Mouse (Mus musculus) liver, adult (tissue): ENCODE results near the gene Angptl8.
A peak's percentile ranks its signal among the peaks of the same experiment; 100 is the strongest.

Experiments used
- GATA4 ChIP-seq: IDR thresholded peaks from 2 replicates; pipeline ENCODE4 v1.6.1; 2014; ENCODE audit warnings: mild to moderate bottlenecking, low read length; ENCODE audit not compliant: insufficient replicate concordance

The Angptl8 gene

DNA sequence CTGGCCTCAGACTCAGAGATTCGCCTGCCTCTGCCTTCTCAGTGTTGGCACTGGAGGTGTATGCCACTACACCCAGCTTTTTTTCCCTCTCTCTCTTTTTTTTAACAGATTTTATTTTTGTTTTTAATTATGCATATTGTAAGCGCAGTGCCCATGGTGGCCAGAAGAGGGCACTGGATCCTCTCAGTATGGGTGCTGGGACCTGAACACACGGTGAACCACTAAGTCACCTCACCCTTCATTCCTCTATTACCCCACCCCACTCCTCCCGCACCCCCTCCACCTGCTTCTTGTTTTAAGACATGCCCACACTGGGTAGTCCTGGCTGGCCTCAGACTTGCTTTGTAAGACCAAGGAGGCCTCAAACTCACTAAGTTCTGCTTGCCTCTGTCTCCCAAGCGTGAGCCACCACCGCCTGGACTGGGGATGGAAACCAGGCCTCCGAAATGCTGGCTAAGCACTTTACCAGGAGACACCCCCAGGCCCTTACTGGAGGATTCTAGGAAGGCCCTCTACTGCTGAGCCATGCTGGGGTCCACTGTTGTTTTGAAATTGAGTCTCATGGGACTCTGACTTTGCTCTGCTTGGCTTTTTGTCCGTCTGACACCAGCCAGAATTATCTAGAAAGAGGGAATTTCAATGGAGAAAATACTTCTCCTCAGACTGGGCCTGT, 4.9 kb downstream of the Angptl8 start:
- TF ChIP-seq GATA4, result no peak

GRCm38 (mm10) chr9:21841340-21841739, 6.0 kb downstream of the Angptl8 start:
- TF ChIP-seq GATA4, result no peak

GRCm38 (mm10) chr9:21842391-21842790, 7.1 kb downstream of the Angptl8 start:
- no peak for TF ChIP-seq GATA4

DNA sequence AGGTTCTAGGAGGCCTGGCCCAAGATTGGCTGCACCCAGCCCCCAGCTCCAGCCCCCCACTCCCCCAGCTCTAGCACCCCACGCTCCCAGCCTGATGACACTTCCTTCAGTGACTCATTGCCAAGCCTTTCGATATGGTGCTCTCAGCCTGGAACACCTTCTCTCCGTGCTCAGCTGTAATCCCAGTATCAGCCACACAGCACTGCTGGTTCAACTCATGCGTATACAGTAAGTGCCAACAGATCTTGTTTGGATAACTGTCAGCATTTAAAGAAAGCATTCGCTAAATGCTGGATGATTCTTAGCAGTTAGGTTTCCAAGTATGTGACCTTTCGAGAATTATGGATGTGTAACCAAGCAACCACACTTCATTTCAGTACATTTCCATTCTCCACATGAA, 7.8 kb downstream of the Angptl8 start:
- no peak for TF ChIP-seq GATA4

GRCm38 (mm10) chr9:21845381-21846080, 10.2 kb downstream of the Angptl8 start:
- no peak for TF ChIP-seq GATA4

- 0 out of 2 replicates have a peak, but pooled peaks have one; percentile 27 for TF ChIP-seq GATA4
Measured at GRCm38 (mm10) chr9:21846755-21847341, 11.5 kb downstream of the Angptl8 start.

DNA sequence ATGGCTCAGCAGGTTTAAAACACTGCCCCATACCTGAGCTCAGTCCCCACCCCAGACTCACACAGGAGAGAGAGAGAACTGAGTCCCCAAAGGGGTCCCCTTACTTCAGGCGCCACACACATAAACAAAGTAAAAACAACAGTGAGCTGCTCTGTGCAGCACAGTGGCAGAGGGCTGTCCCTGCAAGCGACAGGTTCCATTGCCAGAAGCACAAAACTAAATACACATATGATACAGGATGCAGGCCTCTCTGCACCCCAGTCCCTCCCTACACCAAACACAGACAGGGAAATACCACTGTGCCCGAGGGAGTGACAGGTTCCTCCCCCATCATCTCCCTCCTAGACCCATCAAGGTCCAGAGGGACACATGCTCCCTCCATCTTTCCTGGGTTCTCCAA, 12.1 kb downstream of the Angptl8 start:
- no peak for TF ChIP-seq GATA4

DNA sequence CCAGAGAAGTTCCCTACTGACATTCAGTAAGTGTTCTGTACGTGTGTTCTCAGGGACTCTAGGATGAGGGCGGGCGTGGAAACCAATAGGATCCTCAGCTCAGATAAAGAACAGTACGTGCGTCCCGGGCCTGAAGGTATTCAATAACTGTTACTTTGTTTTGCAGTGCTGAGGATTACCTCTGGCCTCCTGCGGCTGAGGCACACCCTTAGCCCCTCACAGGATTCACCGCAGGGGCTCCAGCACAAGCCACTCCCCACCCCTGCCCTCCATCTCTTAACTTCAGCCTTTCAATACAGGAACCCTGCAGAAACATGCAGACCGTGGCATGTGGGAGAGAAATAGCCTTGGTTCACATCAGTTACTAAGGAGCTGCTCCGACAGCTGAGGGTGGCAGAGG, 12.6 kb downstream of the Angptl8 start:
- no peak for TF ChIP-seq GATA4

GRCm38 (mm10) chr9:21849691-21850677, 14.7 kb downstream of the Angptl8 start:
- TF ChIP-seq GATA4, result no peak

- no peak for TF ChIP-seq GATA4
Measured at GRCm38 (mm10) chr9:21851084-21851483, 15.8 kb downstream of the Angptl8 start.

DNA sequence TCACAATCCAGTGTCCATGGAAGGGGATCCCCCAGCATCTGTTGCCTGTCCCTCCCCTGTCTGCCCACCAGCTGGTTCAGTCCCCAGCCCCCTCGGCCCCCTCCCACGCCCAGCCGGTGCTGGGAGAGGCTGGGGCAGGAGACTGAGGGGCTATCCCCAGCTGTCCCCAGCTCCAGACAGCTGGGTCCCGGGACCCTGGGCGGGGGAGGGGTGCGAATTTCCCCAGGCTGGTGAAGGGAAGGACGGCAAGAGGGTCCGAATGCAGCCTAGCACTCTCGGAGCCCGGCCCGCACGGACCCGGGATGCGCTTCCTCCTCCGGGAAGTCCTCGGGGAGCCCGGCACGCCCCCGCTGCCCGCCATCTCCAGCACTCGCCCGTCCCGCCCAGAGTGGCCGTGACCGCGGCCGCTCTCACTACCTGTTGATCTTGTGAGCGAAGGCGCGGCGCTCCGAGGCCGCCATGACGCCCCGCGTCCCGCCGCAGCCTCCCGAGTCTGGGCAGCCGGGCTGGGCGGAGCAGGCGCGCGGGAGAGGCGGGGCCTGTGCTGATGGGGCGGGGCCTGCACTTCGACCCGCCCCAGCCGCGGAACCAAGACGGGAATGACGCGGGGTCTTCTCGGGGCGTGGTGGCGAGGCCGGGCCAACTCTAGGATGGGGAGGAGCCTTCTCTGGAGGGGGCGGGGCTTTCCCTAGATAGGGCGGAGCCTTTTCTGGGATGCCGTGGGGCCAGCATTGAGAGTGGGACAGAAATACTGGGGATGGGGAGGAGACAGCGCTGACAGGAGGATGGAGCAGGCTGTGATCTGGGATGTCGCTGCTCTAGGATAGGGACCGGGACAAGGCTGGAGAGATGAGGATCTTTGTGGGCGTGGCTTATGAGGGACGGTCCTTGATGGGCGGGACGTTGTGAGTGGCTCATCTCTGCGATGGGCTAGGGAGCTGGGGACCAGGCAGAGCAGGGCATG, 17.1 kb downstream of the Angptl8 start, which contains the start of gene Dock6:
Gene Dock6, minus strand, starts transcription at position 508 of the 964 bp plus-strand sequence.
- TF ChIP-seq GATA4, result no peak

DNA sequence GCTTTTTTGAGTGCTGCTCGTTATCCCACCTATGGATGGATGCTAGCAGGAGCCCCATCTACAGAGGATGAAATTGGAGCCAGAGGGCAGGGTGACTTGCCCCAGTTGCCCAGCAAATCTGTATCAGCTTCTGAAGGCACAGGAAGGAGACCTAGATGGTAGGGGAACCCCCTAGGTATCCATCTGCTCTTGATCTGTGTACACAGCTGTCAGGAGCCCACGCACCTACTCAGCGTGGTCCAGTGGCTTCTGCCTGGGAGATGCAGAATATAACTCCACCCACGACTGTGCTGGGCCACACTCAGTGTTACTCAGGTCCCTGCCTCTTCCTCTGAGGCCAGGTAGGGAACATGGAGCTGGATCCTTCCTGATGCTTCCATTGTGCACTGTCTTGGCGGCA, 18.7 kb downstream of the Angptl8 start:
- no peak for TF ChIP-seq GATA4

DNA sequence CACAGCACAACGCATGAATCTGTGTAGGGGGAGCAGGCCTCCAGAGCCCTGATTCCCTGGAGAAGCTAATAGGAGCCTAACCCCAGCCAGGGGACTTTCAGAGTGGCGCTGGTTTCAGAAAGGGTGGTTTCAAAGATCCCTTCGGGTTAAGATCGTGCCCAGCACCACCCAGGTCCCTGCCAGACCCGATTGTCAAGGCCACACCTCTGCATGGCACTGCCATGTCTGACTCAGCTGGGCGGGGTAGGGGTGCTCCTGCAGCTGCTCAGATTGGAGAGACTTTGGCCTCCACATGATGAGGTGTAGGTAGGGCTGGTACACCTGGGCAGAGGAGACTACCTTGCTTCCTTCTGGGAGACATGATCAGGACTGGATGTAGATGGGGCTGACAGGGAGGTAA, 19.6 kb downstream of the Angptl8 start:
- no peak for TF ChIP-seq GATA4

DNA sequence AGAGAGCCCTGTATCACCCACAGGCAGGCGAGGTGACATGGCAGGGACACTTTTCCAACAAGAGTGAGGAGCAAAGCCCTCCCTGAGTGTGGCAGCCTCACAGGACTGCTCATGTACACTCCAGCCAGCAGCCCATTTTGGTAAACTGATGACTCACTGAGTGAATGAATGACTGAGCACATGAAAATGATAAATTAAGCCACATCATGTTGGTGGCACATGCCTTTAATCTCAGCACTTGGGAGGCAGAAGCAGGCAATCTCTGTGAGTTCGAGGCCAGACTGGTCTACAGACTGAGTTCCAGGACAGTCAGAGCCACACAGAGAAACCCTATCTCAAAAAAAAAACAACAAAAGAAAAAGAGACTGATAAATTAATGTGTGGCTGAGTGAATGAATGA, 22.2 kb downstream of the Angptl8 start:
- TF ChIP-seq GATA4, result no peak
